Mouse (Mus musculus): ENCODE measurements at regions not wholly inside any gene's neighbourhood (a gene's known extent, or its start where the extent isn't known, plus 50 kb on each side); places are given as distances from the start of the nearest gene placed in this dataset.

- no peak for TF ChIP-seq CTCF (conservative IDR thresholded peaks at IDR 0.05; ENCODE audit: low read length)
- TF ChIP-seq POU5F1 (IDR thresholded peaks at IDR 0.05; ENCODE audit: borderline replicate concordance, low read length) = no peak
- no peak for TF ChIP-seq NANOG (IDR thresholded peaks at IDR 0.05; ENCODE audit: borderline replicate concordance, low read length)
These were observed 266.4 kb downstream of the Igsf11 start for GRCm38 (mm10) chr16:39158893-39159292.
